Mouse (Mus musculus) kidney, adult 11 months (tissue): Measurements from ENCODE around the gene Pik3r2.

Experiments
- DNase-seq: peaks from one replicate; pipeline ENCODE4 v3.0.0; 2022

The Pik3r2 gene

GRCm38 (mm10) chr8:70755661-70756475, 20.6 kb downstream of the Pik3r2 start:
- DNase-seq, result peak; percentile 27

DNA sequence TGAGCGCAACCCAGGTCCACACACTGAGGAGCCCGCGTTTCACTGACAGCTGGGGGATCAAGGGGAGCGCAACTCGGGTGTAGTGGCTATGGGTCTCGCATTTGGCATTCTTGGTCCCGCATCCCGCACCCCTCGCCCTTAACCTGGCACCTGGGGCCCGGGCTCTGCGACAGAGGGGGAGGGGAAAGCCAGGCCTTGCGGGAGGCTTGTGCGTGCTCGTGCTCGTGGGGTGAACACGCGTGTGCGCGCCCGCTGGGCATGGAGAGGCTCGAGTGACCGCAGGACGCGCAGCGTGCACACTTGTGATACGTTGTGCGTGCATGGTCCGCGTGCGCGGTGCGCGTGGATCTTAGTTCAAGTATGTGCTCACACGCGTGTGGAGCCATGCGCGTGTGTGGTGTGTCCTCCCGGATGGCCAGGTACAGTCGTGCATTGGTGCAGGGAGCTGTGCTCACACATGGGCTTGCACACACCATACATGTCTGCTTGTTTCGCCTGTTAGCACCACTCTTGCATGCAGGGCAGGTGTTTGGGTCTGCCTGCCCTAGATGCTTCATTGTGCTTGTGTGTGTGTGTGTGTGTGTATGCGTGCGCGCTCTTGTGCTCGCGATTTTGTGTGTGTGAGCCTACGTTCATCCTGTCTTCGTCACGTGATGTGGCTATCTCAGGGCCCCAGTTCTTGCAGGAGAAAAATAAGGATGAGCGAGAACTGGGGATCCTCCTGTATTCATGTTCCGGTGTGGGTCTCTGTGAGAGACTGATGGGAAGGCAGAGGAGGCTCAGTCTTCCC, 21.4 kb downstream of the Pik3r2 start:
- DNase-seq, result peak; percentile 66

GRCm38 (mm10) chr8:70754043-70754870, 22.3 kb downstream of the Pik3r2 start, which contains the start of gene Rab3a:
Gene Rab3a, plus strand, starts transcription at chr8:70754679.
- DNase-seq, result peak; percentile 99

DNA sequence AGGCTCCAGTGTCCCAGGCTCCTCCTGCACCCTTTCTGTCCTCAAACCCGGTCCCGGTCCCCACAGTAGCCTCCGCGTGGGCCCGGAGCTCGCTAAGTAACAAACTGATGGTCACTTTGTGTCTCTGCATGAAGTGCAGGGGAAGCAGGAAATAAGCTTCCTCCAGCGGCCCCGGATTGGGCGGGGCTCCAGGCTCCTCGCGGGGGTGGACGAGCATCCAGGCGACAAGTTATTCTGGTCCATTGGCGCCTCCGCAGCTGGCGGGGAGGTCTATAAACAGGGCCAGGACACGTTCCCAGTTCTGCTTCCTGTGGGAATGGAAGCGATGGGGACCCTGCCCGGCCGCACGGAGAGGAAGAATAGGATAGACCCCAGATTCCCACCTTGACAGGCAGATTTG, 23.4 kb downstream of the Pik3r2 start:
- peak; percentile 85 for DNase-seq

DNA sequence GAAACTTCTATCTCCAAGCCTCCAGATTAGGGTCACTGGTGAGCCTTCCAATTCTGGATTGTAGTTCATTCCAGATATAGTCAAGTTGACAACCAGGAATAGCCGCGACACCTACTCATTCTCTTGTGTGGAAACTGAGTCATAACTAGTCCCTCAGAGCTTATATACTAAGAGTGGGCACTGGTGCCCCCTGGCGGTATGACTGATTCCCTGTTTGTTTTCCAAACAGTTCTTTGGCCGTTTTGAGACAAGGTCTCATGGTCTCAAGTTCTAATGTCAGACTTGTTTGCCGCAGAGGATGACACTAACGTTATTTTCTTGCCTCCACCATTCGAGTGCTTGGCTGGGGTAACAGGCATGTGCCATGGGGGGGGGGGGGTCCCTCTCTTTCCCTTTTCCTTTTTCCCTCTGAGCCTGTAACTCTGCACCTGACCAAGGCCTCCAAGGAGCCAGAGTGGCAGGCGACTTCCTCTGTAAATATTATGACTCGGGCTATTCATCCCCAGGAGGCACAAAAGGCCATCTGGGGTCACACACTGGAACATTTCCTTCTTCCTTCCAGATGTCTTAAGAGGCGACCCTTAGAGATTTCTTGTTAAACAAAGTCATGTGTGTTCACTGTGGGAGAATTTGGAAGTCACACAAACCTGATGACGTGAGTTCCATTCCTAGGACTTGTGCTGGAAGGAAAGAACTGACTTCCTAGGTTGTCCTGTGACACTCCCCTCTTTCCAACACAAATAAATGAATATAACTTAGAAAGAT, 24.3 kb downstream of the Pik3r2 start:
- DNase-seq, result peak; percentile 84

- DNase-seq, result peak; percentile 3
Observed at GRCm38 (mm10) chr8:70750128-70750680, 26.3 kb downstream of the Pik3r2 start.

DNA sequence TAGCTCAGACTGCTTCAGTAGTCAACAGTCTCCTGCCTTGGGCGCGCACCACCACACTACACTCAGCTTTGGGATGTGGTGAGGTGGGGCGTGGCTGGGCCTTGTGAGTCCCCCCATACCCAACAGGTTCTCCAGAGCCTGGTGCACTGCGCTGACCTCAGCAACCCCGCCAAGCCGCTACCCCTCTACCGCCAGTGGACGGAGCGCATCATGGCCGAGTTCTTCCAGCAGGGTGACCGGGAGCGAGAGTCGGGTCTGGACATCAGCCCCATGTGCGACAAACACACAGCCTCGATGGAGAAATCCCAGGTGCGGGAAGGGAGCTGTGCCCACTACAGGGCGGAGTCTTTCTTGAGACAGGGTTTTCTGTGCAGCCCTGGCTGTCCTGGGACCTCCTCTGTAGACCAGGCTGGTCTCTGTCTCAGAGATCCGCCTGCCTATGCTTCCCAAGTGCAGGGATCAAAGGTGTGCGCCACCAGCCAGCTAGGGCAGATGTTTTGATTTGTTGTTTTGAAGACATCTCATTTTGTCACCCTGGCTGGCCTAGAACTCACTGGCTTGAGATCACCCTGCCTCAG, 27.3 kb downstream of the Pik3r2 start:
- DNase-seq, result peak; percentile 8

- DNase-seq, result peak; percentile 3
Observed at GRCm38 (mm10) chr8:70748246-70749096, 28.0 kb downstream of the Pik3r2 start.

DNA sequence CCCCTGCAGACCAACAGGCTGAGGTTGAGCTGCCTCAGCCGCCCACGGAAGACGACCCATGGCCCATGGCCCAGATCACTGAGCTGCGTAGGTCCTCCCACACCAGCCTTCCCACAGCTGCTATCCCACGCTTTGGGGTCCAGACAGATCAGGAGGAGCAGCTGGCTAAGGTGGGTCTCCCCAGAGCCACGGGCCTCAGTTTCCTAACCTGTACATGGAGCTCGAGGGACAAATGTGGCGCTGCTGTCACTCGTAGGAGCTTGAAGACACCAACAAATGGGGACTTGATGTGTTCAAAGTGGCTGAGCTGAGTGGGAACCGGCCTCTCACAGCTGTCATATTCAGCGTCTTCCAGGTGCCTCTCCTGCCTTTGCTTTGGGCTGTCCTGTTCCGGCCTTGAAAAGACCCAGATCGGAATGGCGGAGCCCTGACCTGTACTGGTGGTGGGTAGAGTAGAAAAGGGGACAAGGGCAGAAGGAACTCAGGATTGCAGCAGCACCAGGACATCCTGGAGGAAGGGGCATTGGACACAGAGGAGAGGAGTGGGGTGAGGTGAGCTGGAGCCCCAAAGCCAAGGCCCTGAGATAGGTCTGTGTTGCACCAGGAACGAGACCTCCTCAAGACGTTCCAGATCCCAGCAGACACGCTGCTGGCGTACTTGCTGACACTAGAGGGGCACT, 29.2 kb downstream of the Pik3r2 start:
- peak; percentile 2 for DNase-seq

DNA sequence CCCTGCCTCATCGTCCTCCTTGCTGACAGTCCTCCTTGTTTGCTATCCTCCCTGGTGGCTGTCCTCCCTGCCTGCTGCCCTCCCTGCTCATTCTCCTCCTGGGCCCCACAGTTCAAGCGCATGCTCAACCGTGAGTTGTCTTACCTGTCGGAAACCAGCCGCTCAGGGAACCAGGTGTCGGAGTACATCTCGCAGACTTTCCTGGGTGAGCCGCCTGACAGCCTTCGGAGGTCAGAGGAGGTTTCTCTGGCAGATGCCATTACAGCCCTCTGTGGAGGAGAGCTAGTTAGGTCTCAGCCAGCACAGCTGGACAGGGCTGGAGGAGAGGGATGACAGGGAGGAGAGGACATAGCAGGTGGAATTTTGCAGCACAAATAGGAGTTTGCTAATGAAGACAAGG, 29.8 kb downstream of the Pik3r2 start:
- DNase-seq, result peak; percentile 4

DNA sequence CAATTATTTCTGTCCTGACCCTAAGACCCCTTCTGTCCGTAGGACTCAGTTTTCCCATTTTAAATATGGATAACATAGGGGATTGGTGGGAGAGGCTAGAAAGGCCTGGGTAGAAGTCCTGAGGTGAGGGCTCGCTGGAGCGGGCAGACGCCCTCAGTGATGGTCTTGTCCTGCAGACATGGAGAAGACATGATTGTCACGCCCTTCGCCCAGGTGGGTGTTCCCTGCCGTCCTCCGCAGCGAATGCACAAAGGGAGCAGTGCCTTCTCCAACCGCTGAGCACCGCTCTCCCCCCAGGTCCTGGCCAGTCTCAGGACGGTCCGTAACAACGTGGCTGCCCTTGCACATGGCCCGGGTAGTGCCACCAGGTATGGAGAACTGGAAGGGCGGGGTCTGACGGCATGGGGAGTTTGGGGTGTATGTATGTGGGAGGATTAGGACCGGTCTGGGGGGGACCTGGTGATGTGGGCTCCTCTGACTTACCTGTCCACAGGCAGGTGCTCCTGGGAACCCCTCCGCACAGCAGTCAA, 30.8 kb downstream of the Pik3r2 start:
- DNase-seq, result peak; percentile 10

DNA sequence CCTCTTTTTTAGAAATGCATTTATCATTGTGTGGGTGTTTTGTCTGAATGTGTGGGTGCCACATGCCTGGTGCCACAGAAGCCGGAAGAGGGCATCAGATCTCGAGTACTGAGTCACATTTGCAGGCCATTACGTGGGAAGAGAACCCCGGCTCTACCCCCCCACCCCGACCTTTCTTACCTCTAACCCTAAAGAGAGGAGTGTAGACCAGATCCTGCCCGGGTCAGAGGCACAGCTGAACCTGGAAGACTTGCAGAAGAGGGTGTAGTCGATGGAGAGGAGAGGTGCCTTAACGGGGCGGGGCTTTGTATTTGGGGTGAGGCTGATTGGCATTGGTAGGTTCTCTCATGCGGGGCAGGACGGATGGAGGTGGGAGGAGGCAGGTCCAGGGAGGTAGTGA, 31.7 kb downstream of the Pik3r2 start:
- DNase-seq, result no peak

DNA sequence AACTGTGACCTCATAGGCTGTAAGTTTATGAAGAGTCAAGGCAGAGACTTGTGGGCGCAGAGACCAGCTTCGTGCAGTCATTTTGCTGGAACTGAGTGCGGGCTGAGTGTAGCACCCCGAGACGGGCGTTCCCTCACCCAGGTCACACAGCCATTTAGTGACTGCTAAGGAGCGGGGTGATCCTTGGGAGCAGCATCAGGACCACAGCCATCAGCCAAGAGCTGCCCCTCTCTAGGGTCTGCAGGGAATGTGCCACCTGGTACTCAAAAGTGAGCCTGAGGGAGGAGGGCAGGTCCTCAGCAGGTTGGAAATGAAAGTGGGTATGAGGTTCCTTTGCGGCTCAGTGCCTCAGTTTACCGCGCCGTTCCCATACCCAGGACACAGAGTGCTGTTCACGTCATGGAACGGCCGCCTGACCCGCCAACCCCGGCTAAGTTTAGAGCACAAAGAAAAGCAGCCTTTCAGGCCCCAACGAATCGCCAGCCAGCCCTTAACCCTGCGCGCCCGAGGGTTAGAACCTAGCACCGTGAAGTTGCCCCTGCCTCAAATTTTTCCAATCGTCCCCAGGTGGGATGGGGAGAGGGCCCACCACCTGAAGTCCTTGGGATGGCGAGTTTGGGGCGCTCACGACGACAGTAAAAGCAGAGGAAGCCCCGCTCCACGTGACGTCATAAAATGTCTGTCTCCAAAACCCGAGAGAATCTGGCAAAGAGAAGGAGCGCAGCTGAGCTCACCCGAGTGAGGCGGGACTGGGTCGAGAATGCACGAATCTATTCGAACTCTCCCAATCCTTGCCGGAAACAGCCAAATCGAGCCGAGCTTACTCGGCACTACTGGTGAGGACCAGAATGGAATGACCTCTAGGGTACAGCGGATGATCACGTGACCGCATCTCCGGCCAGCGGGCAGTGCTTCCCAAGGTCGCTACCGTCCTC, 32.6 kb downstream of the Pik3r2 start:
- DNase-seq, result peak; percentile 91

DNA sequence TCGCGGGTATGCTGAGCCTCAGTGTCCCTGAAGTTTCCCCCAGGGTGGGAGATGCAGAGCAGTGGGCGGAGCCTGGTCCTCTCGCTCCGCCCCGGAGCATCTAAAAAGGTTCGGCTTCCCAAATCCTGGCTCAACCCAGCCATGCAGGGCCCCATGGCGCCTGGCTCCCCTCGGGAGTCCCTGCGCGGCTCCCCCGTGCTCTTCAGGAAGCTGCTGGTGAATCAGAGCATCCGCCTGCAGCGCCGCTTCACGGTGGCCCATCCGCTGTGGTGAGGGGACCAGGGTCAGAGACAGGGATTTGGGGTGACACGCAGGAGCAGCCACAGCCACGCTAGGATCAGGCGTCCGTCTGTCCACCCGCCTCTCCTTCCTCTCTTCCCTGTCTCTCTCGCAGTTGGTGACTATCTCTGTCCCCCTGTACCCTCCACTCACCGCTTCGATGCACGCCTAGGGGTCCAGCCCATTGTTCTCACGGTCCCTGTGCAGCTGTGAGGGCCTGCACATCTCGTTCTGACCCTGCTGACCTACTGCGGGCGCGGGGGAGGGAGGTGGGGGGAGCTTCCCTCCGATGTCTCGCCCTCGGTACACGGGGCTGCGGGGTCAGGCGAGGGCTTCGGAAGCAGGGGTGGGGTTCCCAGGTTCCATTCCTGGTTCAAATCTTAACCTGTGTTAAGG, 33.4 kb downstream of the Pik3r2 start:
- peak; percentile 31 for DNase-seq

DNA sequence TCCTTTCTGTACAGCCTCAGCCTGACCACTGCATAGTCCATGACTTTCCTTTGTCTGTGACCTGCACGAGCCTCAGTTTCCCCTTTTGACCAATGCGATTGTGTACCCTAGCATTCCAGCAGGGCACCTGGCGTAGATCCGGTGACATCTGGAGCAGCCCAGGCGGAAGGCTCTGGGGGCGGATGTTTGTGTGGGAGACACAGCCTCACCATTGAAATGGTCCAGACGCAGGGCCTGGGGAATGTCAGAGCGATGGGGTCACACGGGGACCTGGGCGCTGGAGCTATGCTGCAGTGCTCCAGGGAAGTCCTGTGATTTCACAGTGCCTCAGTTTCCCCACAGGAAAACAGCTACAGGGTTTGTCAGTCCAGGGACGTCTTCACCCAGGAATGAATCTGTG, 34.3 kb downstream of the Pik3r2 start:
- DNase-seq, result peak; percentile 4

DNA sequence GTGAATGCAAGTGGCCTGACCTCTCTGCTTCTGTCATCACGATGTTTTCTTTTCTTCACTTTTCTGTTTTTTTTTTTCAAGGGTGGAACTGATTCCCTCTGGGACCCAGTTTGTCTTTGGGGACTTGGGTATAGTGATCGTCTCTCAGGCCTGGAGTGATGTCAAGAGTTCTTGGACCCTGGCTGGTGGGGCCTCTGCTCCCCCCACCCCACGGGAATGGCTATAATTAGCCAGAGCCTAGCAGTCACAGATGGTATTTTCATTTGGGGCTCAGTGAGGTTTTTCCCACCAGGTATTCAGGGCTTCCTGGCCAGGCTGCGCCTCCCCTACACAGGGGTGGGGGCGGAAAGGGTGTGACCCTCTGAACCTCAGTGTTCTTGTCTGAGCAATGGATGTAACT, 34.9 kb downstream of the Pik3r2 start:
- peak; percentile 2 for DNase-seq

DNA sequence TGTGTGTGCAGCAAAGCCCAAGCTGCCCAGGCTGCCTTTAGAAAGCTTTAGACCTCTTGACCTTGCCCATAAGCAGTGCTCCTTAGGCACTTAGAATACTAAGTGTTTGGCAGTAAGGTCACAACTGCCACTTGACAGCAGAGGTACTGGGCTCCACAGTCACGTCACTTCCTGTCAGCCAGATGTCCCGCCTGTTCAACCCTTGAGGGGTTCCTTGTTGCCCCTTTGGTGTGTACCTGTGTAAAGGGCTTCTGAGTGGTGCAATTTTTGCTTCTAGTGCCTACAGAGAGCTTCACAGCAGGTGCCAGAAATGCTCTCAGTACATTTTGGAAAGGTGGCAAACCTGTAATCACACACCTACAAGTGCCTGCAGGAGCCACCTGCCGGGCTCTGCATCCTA, 38.3 kb downstream of the Pik3r2 start:
- peak; percentile 2 for DNase-seq

DNA sequence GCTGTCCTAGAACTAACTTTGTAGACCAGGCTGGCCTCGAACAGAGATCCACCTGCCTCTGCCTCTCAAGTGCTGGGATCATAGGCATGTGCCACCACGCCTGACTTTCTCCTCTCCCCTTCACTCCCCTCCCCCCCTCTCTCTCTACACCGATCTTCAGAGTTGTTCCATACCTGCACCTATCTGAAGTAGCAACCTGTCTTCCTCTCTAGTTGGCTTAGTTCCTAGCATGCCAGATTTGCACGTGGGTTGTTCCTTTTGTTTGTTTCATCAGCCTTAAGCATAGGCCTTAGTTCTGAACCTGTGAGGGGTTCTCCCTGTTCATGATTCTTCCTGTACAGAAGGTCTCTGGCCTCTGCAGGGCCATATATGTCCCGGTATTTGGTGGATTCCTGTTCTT, 38.8 kb downstream of the Pik3r2 start:
- no peak for DNase-seq
